Mouse (Mus musculus): ENCODE results near the gene Frmd4b.

- no peak for TF ChIP-seq CTCF (IDR thresholded peaks at IDR 0.05; ENCODE audit: low read depth, low read length)
- TF ChIP-seq TAL1 (conservative IDR thresholded peaks at IDR 0.05; ENCODE audit: low read depth, low read length): no peak
- no peak for TF ChIP-seq GATA2 (IDR thresholded peaks at IDR 0.05; ENCODE audit: borderline replicate concordance, low read depth, low read length)
- TF ChIP-seq GATA1 (IDR thresholded peaks at IDR 0.05; ENCODE audit: borderline replicate concordance, low read length): no peak
Measured at GRCm38 (mm10) chr6:97275760-97276159, 341.6 kb downstream of the Frmd4b start.
